Mouse (Mus musculus): ENCODE measurements at regions not wholly inside any gene's neighbourhood (a gene's known extent, or its start where the extent isn't known, plus 50 kb on each side); places are given as distances from the start of the nearest gene placed in this dataset.
"Not testable (repeated sequence)": the region's sequence is repeated elsewhere in the genome, so short reads cannot be mapped to it uniquely, and the experiment has no call there.

DNA sequence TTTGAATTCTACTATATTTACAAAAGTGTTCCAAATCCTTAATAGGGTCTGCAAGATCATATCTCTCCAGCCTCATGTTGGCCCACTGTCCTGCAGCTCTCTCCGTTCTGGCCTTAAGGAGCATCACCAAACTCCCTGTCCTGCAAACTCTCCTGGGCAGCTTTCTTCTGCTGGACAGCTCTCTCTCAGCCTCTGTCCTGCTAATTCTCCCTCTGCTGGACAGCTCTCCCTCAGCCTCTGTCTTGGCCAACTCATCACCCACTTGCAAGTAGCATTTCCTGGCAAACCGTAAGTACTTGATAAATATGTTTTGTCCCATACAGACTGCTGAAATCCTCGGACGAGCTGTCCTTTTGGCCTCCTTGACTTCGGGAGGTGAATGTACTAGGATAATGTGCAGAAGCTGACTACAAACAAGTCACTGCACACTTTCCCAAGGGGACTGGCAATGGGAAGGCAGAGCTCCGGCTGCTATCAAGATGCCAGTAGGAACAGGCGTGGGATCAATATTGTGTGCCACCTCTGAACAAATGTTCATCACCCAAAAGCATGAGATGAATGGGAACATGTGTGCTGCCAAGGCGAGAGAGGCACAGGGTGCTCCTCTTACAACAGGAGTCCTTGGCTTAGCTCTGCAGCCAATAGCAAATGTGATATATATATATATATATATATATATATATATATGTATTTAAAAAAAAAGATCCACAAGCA, 108.1 kb upstream of the Gcfc2 start:
- no peak for ATAC-seq (ENCODE audit: poor library complexity, severe bottlenecking)

DNA sequence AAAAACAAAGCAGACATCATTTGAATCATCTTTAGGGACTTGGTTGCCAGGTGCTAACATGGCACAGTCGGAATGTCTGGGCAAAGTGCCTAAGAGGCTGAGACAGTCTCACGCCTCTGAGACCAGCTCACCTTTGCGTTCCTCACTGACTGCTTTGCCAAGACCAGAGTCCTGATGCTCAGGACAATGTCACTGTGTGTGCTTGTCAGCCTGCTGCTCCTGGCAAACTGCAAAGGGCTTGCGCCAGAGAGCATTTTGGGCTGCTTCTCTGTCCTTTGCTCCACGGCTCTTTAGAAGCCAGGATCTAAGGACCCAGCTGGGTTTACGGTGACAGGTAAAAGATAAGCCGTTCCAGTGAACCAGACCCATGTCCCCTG, 107.5 kb upstream of the Gcfc2 start:
- ATAC-seq (ENCODE audit: poor library complexity, severe bottlenecking): no peak

DNA sequence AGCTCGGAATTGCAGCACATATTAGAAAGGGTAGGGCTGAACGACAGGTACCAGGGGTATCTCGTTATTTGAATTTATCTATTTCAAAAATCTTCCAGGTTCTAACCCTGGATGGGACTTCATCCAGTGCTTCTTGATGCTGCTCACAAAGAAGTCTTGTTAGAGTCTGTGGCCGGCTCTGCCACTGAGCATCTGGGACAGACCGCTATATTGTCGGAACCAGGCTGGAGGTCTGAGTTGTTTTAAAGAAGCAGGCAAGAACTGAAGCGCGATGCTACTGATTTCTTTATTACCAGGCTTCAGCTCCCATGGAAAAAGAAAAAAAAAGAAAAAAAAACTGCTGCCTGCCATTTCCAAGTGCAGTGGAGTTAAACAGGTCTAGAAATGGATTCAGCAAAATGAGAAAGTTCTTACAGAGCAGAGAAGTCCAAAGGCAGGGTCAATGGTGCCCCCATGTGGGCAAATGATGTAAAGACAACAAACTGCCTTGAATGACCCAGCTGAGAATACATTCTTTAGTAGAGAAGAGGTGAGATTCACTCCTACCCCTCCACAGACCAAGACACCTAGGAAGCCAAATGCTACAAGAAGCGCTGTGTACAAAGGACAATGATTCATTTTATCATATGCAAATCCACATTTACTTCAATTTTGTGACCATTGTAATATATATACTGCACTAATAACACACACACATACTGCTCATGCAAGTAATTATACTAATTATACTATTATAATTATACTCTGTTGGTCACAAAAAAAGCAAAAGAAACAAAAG, 106.2 kb upstream of the Gcfc2 start:
- peak; percentile 47; the same call in 1 of the 2 replicates for ATAC-seq (ENCODE audit: poor library complexity, severe bottlenecking)

DNA sequence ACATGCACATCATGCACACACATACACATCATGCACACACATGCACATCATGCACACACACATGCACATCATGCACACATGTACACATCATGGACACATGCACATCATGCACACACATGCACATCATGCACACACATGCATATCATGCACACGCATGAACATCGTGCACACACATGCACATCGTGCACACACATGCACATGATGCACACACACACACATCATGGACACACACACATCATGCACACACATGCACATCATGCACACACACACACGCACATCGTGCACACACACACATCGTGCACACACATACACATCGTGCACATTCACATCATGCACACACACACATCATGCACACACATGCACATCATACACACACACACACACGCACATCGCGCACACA, 104.9 kb upstream of the Gcfc2 start:
- no peak for ATAC-seq (ENCODE audit: poor library complexity, severe bottlenecking)

DNA sequence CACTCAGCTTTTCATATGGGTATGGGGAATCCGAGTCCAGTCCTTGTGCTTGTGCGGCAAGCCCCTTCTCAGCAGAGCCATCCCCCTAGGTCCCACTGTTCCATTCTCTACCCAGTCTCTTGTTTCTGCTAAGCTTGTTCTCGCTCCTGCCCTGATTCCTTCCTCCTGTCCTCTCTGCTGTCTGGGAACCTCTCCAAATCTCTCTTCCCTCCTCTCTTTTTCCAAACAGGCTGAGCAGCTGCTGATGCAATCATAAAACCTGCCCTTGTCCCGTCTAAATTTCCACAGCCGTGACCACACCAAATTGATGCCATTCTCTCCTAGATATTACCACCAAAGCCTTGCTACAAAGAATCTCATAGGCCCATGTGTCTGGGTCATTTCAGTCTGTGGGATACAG, 103.4 kb upstream of the Gcfc2 start:
- no peak for ATAC-seq (ENCODE audit: poor library complexity, severe bottlenecking)

DNA sequence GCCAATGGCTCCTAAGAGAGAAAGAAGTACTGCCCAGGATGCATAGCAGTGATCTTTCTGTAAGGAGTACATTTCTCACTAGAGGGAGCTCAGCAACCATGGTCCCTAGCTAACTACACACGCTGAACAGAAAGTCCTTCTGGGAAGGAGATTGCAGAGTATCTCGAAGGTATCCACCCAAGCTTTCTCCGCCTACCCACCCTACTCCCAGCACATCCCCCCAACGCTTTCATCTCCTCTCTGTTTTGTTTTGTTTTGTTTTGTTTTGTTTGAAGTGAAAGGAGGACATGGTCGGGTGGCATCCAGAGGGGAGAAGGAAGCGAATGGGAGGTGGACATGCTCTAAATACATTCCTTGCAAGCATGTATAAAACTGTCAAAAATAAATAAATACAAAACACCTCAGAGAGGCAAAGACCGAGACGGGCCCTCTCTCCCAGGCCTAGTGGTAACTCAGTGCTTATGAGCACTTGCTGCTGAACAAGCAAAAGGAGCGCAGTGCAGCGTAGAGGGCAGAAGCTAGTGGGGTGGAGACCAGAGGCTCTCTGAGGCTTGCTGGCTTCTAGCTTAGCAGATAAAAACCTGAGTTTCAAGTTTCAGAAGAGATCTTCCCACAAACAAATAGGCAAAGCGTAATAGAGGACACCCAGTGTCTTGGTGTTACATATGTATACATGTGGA, 83.9 kb upstream of the Gcfc2 start:
- ATAC-seq (ENCODE audit: poor library complexity, severe bottlenecking): no peak

DNA sequence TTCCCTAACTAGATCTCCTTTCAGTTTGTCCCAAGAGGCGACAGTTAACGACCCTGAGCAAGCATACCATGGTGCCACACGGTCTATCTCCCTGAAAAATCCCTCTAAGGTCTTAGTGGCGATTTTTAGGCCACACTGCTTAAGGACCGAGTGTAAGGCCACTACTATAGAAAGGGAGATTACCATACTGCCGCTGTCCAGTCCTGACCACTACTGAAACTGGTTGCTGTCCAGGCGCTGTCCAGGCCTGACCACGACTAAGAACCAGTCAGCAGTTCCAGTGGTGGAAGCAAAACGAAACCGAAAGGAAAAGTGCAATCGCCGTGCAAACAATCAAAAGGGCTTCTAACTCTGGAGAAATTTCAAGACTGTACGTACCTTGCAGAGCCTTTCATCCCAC, 55.3 kb upstream of the Gcfc2 start:
- ATAC-seq (ENCODE audit: poor library complexity, severe bottlenecking): not testable (repeated sequence)
